Mouse (Mus musculus) neural tube, embryonic 14.5 days (tissue): ENCODE measurements around the gene Sik3. TPM values are rescaled to one million over a fixed set of nuclear protein-coding genes. Genes with fewer than 3 reads are reported as not detected.

ENCODE experiments used
- ATAC-seq: fragments of 200-750 bp; cut with Nextera tagmentation; 2 replicates; pipeline ENCODE4 v1.8.0; 2017; ENCODE audit warnings: low read depth, mild to moderate bottlenecking, moderate TSS enrichment, moderate library complexity
- H3K27ac ChIP-seq: fragments of 300-500 bp; sonication (generic); 2 replicates; pipeline ENCODE4 v1.5.1; 2014; ENCODE audit warnings: low read depth, mild to moderate bottlenecking, control low read depth, low read length, moderate library complexity, mixed read lengths
- H3K27me3 ChIP-seq: fragments of 300-500 bp; sonication (generic); 2 replicates; pipeline ENCODE4 v1.6.1; 2014; ENCODE audit warnings: low read length; ENCODE audit not compliant: control insufficient read depth, insufficient read depth
- H3K36me3 ChIP-seq: fragments of 300-500 bp; sonication (generic); 2 replicates; pipeline ENCODE4 v1.6.1; 2014; ENCODE audit warnings: low read length, mixed read lengths; ENCODE audit not compliant: control insufficient read depth, insufficient read depth
- H3K4me1 ChIP-seq: fragments of 300-500 bp; sonication (generic); 2 replicates; pipeline ENCODE4 v1.6.1; 2014; ENCODE audit warnings: low read length; ENCODE audit not compliant: control insufficient read depth, insufficient read depth
- H3K4me2 ChIP-seq: fragments of 300-500 bp; sonication (generic); 2 replicates; pipeline ENCODE4 v1.6.1; 2014; ENCODE audit warnings: mild to moderate bottlenecking, low read depth, low read length, control low read depth
- H3K4me3 ChIP-seq: fragments of 300-500 bp; sonication (generic); 2 replicates; pipeline ENCODE4 v1.5.1; 2014; ENCODE audit warnings: low read depth, low read length, control low read depth, mixed read lengths
- H3K9ac ChIP-seq: fragments of 300-500 bp; sonication (generic); replicated peaks from 2 replicates; pipeline ENCODE4 v1.6.1; 2014; ENCODE audit warnings: low read depth, mild to moderate bottlenecking, control low read depth, low read length, mixed read lengths
- H3K9me3 ChIP-seq: fragments of 300-500 bp; sonication (generic); 2 replicates; pipeline ENCODE4 v1.6.1; 2016; ENCODE audit warnings: low read length; ENCODE audit not compliant: control insufficient read depth
- whole genome bisulfite sequencing: fragments of 180-500 bp; shearing (Covaris S2); extraction: QIAGEN DNeasy Blood & Tissue Kit; methylation state at CpG from one replicate; pipeline ENCODE4 v1.1.7; 2014; 5-methylcytosine and 5-hydroxymethylcytosine counted together
- polyA plus RNA-seq: library from polyadenylated mRNA; unstranded; fragments of >200 nt; fragmentation: Nextera tagmentation; extraction: Ambion mirVana; gene quantifications from 2 replicates; pipeline ENCODE4 v1.2.1, GENCODE M21; 2014

Sik3 gene
- polyA plus RNA-seq, 1 experiment from 2014 or later, result 10.5 TPM

- Histone ChIP-seq H3K9ac (peak overlapping the region; percentile 99), H3K9me3 (no peaks in the 10 kb centered on the region), H3K4me2 (peak overlapping the region; percentile 52), H3K4me1 (peaks cover 28% of the 10 kb centered on the region), H3K36me3 (no peaks in the 10 kb centered on the region), H3K4me3 (peak overlapping the region; percentile 99), H3K27ac (no peak overlapping the region), H3K27me3 (no peaks in the 10 kb centered on the region)
- ATAC-seq, result no peak
- WGBS, result 2% methylated on average over 5 of the region's 5 CpGs
These were observed 996 bp downstream of the Sik3 start for GRCm38 (mm10) chr9:46013616-46014015.

- Histone ChIP-seq H3K4me3 (peak overlapping the region; percentile 99), H3K27ac (no peak overlapping the region), H3K9me3 (no peaks in the 10 kb centered on the region), H3K9ac (peak overlapping the region; percentile 32; the same call in 1 of the 2 replicates), H3K4me2 (peak overlapping the region; percentile 52), H3K36me3 (no peaks in the 10 kb centered on the region), H3K4me1 (peaks cover 28% of the 10 kb centered on the region), H3K27me3 (no peaks in the 10 kb centered on the region)
- ATAC-seq, result no peak
- 2% methylated on average over 10 of the region's 10 CpGs for WGBS
These were observed 1.6 kb downstream of the Sik3 start for GRCm38 (mm10) chr9:46014251-46014681.

- H3K4me2 ChIP-seq, result peak overlapping the region; percentile 30
- H3K4me1 ChIP-seq, result peaks cover 30% of the 10 kb centered on the region
- H3K4me3 ChIP-seq, result no peak overlapping the region
- H3K9ac ChIP-seq, result no peak overlapping the region
- no peaks in the 10 kb centered on the region for H3K9me3 ChIP-seq
- ATAC-seq, result no peak
- 0 out of 2 replicates have a peak overlapping the region, but pooled peaks have one; percentile 55 for H3K27ac ChIP-seq
- H3K36me3 ChIP-seq, result no peaks in the 10 kb centered on the region
- 35% methylated on average over 8 of the region's 8 CpGs for WGBS
- no peaks in the 10 kb centered on the region for H3K27me3 ChIP-seq
These were observed 2.5 kb downstream of the Sik3 start for GRCm38 (mm10) chr9:46015081-46015551.

GRCm38 (mm10) chr9:46015831-46016230, 3.2 kb downstream of the Sik3 start:
- Histone ChIP-seq H3K4me1 (peaks cover 30% of the 10 kb centered on the region), H3K27ac (no peak overlapping the region), H3K4me2 (no peak overlapping the region; the same call in 1 of the 2 replicates), H3K36me3 (no peaks in the 10 kb centered on the region), H3K9ac (no peak overlapping the region), H3K27me3 (no peaks in the 10 kb centered on the region), H3K9me3 (no peaks in the 10 kb centered on the region), H3K4me3 (no peak overlapping the region)
- WGBS, result 26% methylated on average over 9 of the region's 9 CpGs
- no peak for ATAC-seq

GRCm38 (mm10) chr9:46016417-46016816, 3.8 kb downstream of the Sik3 start:
- Histone ChIP-seq H3K9ac (no peak overlapping the region), H3K9me3 (no peaks in the 10 kb centered on the region), H3K4me2 (no peak overlapping the region), H3K4me3 (no peak overlapping the region), H3K27me3 (no peaks in the 10 kb centered on the region), H3K4me1 (peaks cover 27% of the 10 kb centered on the region), H3K27ac (no peak overlapping the region), H3K36me3 (no peaks in the 10 kb centered on the region)
- no peak for ATAC-seq
- WGBS, result 67% methylated on average over 4 of the region's 4 CpGs

- Histone ChIP-seq H3K4me1 (peaks cover 23% of the 10 kb centered on the region), H3K4me3 (no peak overlapping the region), H3K9ac (no peak overlapping the region), H3K27ac (no peak overlapping the region), H3K36me3 (no peaks in the 10 kb centered on the region), H3K4me2 (no peak overlapping the region), H3K27me3 (no peaks in the 10 kb centered on the region), H3K9me3 (no peaks in the 10 kb centered on the region)
- ATAC-seq, result no peak
- WGBS, result 87% methylated on average over 6 of the region's 6 CpGs
These were observed 5.7 kb downstream of the Sik3 start for GRCm38 (mm10) chr9:46018316-46018715.

GRCm38 (mm10) chr9:46019975-46020374, 7.4 kb downstream of the Sik3 start:
- no peak overlapping the region for H3K27ac ChIP-seq
- no peaks in the 10 kb centered on the region for H3K9me3 ChIP-seq
- no peak overlapping the region for H3K9ac ChIP-seq
- peaks cover 14% of the 10 kb centered on the region; the same call in 1 of the 2 replicates for H3K4me1 ChIP-seq
- H3K4me2 ChIP-seq, result no peak overlapping the region
- no peaks in the 10 kb centered on the region for H3K36me3 ChIP-seq
- WGBS, result 74% methylated on average over 6 of the region's 6 CpGs
- no peak overlapping the region for H3K4me3 ChIP-seq
- ATAC-seq, result no peak
- H3K27me3 ChIP-seq, result no peaks in the 10 kb centered on the region

GRCm38 (mm10) chr9:46023591-46023990, 11.0 kb downstream of the Sik3 start:
- H3K27ac ChIP-seq, result no peak overlapping the region
- no peaks in the 10 kb centered on the region for H3K9me3 ChIP-seq
- H3K36me3 ChIP-seq, result no peaks in the 10 kb centered on the region
- no peak overlapping the region for H3K9ac ChIP-seq
- 92% methylated on average over 11 of the region's 11 CpGs for WGBS
- H3K4me1 ChIP-seq, result 0 out of 2 replicates have a peak, but pooled peaks cover 2% of the 10 kb centered on the region
- no peak for ATAC-seq
- H3K4me3 ChIP-seq, result no peak overlapping the region
- H3K4me2 ChIP-seq, result no peak overlapping the region
- H3K27me3 ChIP-seq, result no peaks in the 10 kb centered on the region

GRCm38 (mm10) chr9:46026058-46026849, 13.6 kb downstream of the Sik3 start:
- 88% methylated on average over 9 of the region's 9 CpGs for WGBS
- Histone ChIP-seq H3K4me3 (no peak overlapping the region), H3K9ac (no peak overlapping the region), H3K36me3 (no peaks in the 10 kb centered on the region), H3K4me1 (no peaks in the 10 kb centered on the region), H3K4me2 (no peak overlapping the region), H3K9me3 (no peaks in the 10 kb centered on the region), H3K27ac (no peak overlapping the region), H3K27me3 (no peaks in the 10 kb centered on the region)
- no peak for ATAC-seq
